Mouse (Mus musculus) spleen, adult 2 months (tissue): ENCODE measurements around the gene Ldlrad3.

Experiments
- CTCF ChIP-seq: fragments of 200-500 bp; IDR thresholded peaks from 2 replicates; pipeline ENCODE4 v1.5.1; 2011; ENCODE audit warnings: mild to moderate bottlenecking, inconsistent platforms; ENCODE audit not compliant: insufficient read depth, insufficient read length, insufficient replicate concordance; ENCODE audit errors: extremely low read depth
- POLR2A ChIP-seq: fragments of 200-500 bp; IDR thresholded peaks from 2 replicates; pipeline ENCODE4 v1.6.1; 2011; ENCODE audit warnings: low read depth, low read length, inconsistent platforms

- TF ChIP-seq CTCF (no peak), POLR2A (no peak)
These were observed 17.3 kb upstream of the Ldlrad3 start for GRCm38 (mm10) chr2:102203478-102203877.
